Mouse (Mus musculus) heart, adult 11 months (tissue): ENCODE results near the gene Sec63.

ENCODE experiments used
- DNase-seq: peaks from one replicate; pipeline ENCODE4 v3.0.0; 2022

The Sec63 gene

GRCm38 (mm10) chr10:42830409-42830808 is 69.1 kb downstream of the Sec63 start:
- DNase-seq = peak; percentile 74

GRCm38 (mm10) chr10:42832677-42833076 is 71.4 kb downstream of the Sec63 start:
- DNase-seq = peak; percentile 81

GRCm38 (mm10) chr10:42833871-42834727 is 72.8 kb downstream of the Sec63 start:
- peak; percentile 85 for DNase-seq

GRCm38 (mm10) chr10:42838106-42838505 is 76.8 kb downstream of the Sec63 start:
- peak; percentile 58 for DNase-seq

- peak; percentile 27 for DNase-seq
Measured at GRCm38 (mm10) chr10:42838736-42839135, 77.4 kb downstream of the Sec63 start.

- peak; percentile 76 for DNase-seq
Measured at GRCm38 (mm10) chr10:42840036-42840435, 78.7 kb downstream of the Sec63 start.

- peak; percentile 77 for DNase-seq
Measured at GRCm38 (mm10) chr10:42841531-42842195, 80.4 kb downstream of the Sec63 start.

GRCm38 (mm10) chr10:42842358-42842757 is 81.1 kb downstream of the Sec63 start:
- peak; percentile 97 for DNase-seq

GRCm38 (mm10) chr10:42843416-42843815 is 82.1 kb downstream of the Sec63 start:
- DNase-seq = peak; percentile 96

- DNase-seq = no peak
Measured at GRCm38 (mm10) chr10:42845480-42845879, 84.2 kb downstream of the Sec63 start.

- peak; percentile 83 for DNase-seq
Measured at GRCm38 (mm10) chr10:42848179-42849080, 87.1 kb downstream of the Sec63 start.

- DNase-seq = peak; percentile 79
Measured at GRCm38 (mm10) chr10:42849081-42849400, 87.7 kb downstream of the Sec63 start.

- no peak for DNase-seq
Measured at GRCm38 (mm10) chr10:42854838-42855237, 93.5 kb downstream of the Sec63 start.

- DNase-seq = peak; percentile 95
Measured at GRCm38 (mm10) chr10:42855250-42855649, 94.0 kb downstream of the Sec63 start.

GRCm38 (mm10) chr10:42856574-42856973 is 95.3 kb downstream of the Sec63 start:
- peak; percentile 53 for DNase-seq

- DNase-seq = peak; percentile 75
Measured at GRCm38 (mm10) chr10:42857021-42857420, 95.7 kb downstream of the Sec63 start.

GRCm38 (mm10) chr10:42859781-42860158 is 98.5 kb downstream of the Sec63 start:
- DNase-seq = no peak

- DNase-seq = peak; percentile 94
Measured at GRCm38 (mm10) chr10:42860159-42860911, 99.0 kb downstream of the Sec63 start, which contains the start of gene Scml4. Gene Scml4 (plus strand): TSS chr10:42860370.

GRCm38 (mm10) chr10:42861446-42861845 is 100.2 kb downstream of the Sec63 start:
- DNase-seq = peak; percentile 83

GRCm38 (mm10) chr10:42862102-42862740 is 100.9 kb downstream of the Sec63 start:
- peak; percentile 96 for DNase-seq

GRCm38 (mm10) chr10:42862806-42863205 is 101.5 kb downstream of the Sec63 start:
- peak; percentile 51 for DNase-seq
